Mouse (Mus musculus) CH12F3 (cell line): ENCODE measurements around the gene Vmn1r212.
"Not testable (repeated sequence)": the region's sequence is repeated elsewhere in the genome, so short reads cannot be mapped to it uniquely, and the experiment has no call there.

ENCODE experiments used
- in situ Hi-C: fragments of 300-500 bp; cut with MboI; formaldehyde crosslinking; loops from 2 replicates; pipeline ENCODE4 v1.14.3; 2020; ENCODE audit warnings: low sequenced_read_pairs

Gene Vmn1r212

DNA sequence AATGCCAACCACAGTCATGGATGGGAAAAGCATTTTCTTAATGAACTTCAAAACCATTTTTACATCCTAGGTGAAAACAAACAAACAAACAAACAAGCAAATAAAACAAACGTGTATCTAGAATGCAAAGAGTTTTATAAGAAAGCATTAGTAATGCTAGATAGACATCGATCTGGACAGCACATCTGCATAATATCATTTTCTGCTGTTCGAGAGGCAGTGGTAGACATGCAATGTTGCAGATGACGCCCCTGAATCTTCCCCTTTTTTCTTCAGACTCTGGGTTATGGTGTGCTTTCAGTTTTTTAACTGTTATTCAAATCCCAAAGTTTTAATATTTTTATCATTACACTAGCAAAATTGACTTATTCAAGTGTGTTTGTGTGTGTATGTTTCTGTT is at the start of gene Vmn1r212:
Vmn1r212 (minus strand) TSS at position 101 of the 400 bp plus-strand sequence.
- in situ Hi-C loops = loop anchor here (25.0 kb wide), 1 partner anchor 178 kb away; the partner anchor contains the start of gene Vmn1r215

DNA sequence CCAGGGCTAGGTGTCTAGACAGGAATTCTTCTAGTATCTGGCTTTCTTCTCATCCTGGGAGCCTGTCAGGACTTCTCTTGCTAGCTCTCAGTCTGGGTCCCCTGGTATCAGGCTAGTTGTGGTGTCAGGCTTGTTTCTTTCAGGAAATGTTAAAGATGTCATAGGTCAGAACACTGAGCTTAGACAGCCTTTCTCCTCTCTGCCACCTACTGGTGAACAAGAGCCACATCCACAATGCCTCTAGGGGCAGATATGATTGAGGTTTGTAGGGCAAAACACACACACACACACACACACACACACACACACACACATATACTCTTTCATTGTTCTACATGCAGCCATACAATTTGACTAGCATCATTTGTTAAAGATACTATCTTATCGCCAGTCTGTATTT is 4.7 kb downstream of the Vmn1r212 start:
- in situ Hi-C loops = loop anchor here (25.0 kb wide), 1 partner anchor 183 kb away; the partner anchor contains the start of gene Vmn1r215

DNA sequence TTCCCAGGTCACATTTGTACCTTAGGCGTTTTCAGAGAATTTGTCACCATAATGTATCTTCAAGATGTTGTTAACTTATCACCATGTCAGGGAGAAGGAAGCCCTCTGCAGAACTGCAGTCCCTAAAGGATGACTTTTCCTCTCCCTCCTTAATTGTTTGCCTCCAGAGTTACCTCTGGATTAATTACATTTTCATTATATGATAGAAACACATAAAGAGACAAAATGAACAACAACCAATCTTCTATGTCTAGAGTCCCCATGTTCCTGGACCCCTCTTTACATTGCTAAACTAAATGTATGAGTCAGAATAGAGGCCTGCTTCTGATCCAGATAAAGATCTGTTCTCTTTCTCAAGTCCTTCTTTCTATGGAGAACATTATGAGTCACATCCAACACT is 26.5 kb downstream of the Vmn1r212 start, which contains the start of gene Vmn1r211:
Vmn1r211 (minus strand) TSS at position 101 of the 400 bp plus-strand sequence.
- in situ Hi-C loops = no loop called here

DNA sequence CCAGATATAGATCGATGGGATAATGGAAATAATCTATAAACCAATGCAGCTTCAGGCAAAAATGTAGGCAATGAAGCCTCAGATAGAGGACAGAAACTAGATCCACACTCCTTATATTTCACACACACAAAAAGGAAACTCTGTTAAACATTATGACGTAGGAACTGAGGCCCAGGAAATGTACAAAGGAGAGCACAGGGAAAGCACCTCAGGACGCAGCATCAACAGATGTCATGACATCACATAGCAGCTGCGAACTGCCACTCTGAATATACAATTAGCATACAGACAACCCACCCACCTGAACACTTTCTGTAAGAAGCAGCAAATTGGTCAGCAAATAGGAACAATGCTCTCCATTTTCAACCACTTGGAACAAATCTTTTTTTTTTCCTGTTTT is 29.2 kb downstream of the Vmn1r212 start:
- in situ Hi-C loops = no loop called here

DNA sequence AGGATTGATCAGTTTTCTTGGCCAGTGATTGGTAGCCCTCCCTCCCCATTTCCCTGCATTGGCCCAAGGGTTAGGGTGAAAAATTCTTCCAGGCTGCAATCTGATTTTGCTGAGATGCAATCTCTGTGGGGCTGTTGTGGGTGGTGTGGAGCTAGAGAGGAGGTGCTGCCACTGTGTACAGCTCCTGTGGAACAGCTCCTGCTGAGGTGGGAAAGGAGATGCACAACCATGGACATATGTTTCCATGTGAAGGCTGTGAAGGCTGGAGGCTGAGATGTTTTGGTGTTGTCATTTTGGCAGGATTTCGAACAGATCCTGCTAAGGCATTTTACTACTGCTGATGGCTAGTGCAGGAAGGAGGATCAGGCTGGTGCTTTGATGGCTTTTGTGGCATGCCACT is 37.2 kb downstream of the Vmn1r212 start:
- in situ Hi-C loops = no loop called here

DNA sequence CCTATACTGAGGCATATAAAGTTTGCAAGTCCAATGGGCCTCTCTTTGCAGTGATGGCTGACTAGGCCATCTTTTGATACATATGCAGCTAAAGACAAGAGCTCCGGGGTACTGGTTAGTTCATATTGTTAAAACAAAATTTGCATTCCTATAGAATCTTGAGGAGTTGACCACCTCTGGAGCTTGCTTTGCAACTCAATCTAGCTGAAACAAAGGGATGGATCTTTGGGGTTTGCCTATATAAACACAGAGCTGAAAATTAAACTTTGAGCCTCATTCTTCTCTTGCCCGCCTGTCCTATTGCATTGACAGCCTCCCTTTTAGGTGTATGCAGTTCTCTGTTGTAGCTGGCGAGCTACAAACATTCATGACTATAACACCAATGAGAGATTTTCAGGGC is 39.7 kb downstream of the Vmn1r212 start:
- in situ Hi-C loops = not testable (repeated sequence)
